Mouse (Mus musculus) bone marrow, adult 2 months (tissue): ENCODE data around the gene Cnot6.

Source experiments
- CTCF ChIP-seq: fragments of 200-500 bp; IDR thresholded peaks from 2 replicates; pipeline ENCODE4 v1.5.1; 2011; ENCODE audit warnings: low read length, control low read depth; ENCODE audit not compliant: control insufficient read depth, insufficient read depth
- POLR2A ChIP-seq: fragments of 200-500 bp; IDR thresholded peaks from 2 replicates; pipeline ENCODE4 v1.6.1; 2011; ENCODE audit warnings: low read depth, mild to moderate bottlenecking, control low read depth, low read length, borderline replicate concordance; ENCODE audit not compliant: control insufficient read depth

DNA sequence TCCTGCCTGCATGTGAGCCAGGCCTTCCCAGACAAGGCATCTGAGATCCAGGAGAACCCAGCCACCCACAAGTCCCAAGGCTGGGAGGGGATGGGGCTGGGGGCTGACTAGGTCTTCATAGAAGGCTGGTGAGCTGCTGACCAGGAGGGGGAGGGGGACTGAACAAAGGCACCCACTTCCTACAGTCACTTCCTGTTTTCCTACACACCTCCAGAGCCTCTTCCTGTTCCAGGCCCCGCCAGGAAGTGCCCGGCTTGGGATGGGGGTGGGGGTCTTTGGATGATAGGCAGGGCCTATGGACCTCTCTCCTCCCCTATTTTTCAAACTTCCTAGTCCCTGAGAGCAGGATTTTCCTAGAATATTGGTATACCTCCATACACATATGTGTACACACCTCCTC is 80.3 kb downstream of the Cnot6 start:
- TF ChIP-seq POLR2A (no peak), CTCF (no peak)
